Mouse (Mus musculus) embryonic fibroblast, embryonic 13.5 days (primary cell): ENCODE measurements around the gene Urb1. TPM values are rescaled to one million over a fixed set of nuclear protein-coding genes. Genes with fewer than 3 reads are reported as not detected.
A peak's percentile ranks its signal among the peaks of the same experiment; 100 is the strongest.

Experiments used
- H3K27ac ChIP-seq: 2 replicates; pipeline ENCODE4 v1.5.1; 2012; ENCODE audit warnings: low read length, control low read depth, inconsistent platforms; ENCODE audit not compliant: insufficient read depth
- H3K4me1 ChIP-seq: 2 replicates; pipeline ENCODE4 v1.6.1; 2011; ENCODE audit warnings: low read length; ENCODE audit not compliant: control insufficient read depth, insufficient read depth
- H3K4me3 ChIP-seq: 2 replicates; pipeline ENCODE4 v1.5.1; 2011; ENCODE audit warnings: mild to moderate bottlenecking, control low read depth, low read length; ENCODE audit not compliant: insufficient read depth
- CTCF ChIP-seq: IDR thresholded peaks from 2 replicates; pipeline ENCODE4 v1.5.1; 2011; ENCODE audit warnings: mild to moderate bottlenecking, control low read depth, low read length, moderate library complexity, borderline replicate concordance; ENCODE audit not compliant: insufficient read depth
- POLR2A ChIP-seq: IDR thresholded peaks from 2 replicates; pipeline ENCODE4 v1.6.1; 2011; ENCODE audit warnings: low read depth, mild to moderate bottlenecking, control low read depth, low read length, moderate library complexity
- polyA plus RNA-seq: library from polyadenylated mRNA; stranded (reverse); fragments of >200 nt; gene quantifications from 2 replicates; pipeline ENCODE4 v1.2.4, GENCODE M21; 2011; ENCODE audit warnings: low read depth; ENCODE audit not compliant: missing spikeins, insufficient read length

Urb1 gene
- 6.2 and 6.7 TPM in 2 replicates for polyA plus RNA-seq

GRCm38 (mm10) chr16:90809975-90810715 is at the start of gene Urb1:
Urb1 (minus strand) TSS chr16:90810413.
- TF ChIP-seq POLR2A (peak; percentile 37), CTCF (no peak)
- Histone ChIP-seq H3K4me1 (no peaks in the 10 kb centered on the region), H3K27ac (no peak within 1 kb of the TSS), H3K4me3 (peak within 1 kb of the TSS; percentile 87)

GRCm38 (mm10) chr16:90858206-90858605 is 48.0 kb upstream of the Urb1 start:
- no peak overlapping the region for H3K4me3 ChIP-seq
- no peak overlapping the region for H3K27ac ChIP-seq
- no peak for TF ChIP-seq POLR2A
- no peak for TF ChIP-seq CTCF
- H3K4me1 ChIP-seq = 0 out of 2 replicates have a peak, but pooled peaks cover 4% of the 10 kb centered on the region

- H3K4me3 ChIP-seq = no peak overlapping the region
- H3K4me1 ChIP-seq = no peaks in the 10 kb centered on the region
- TF ChIP-seq CTCF (no peak), POLR2A (no peak)
- H3K27ac ChIP-seq = no peak overlapping the region
Observed at GRCm38 (mm10) chr16:90856552-90857200, 46.5 kb upstream of the Urb1 start.

- Histone ChIP-seq H3K27ac (no peak overlapping the region), H3K4me3 (no peak overlapping the region), H3K4me1 (no peaks in the 10 kb centered on the region)
- TF ChIP-seq POLR2A (no peak), CTCF (no peak)
Observed at GRCm38 (mm10) chr16:90851621-90852334, 41.6 kb upstream of the Urb1 start.

- no peak overlapping the region for H3K4me3 ChIP-seq
- no peak for TF ChIP-seq CTCF
- no peaks in the 10 kb centered on the region for H3K4me1 ChIP-seq
- H3K27ac ChIP-seq = no peak overlapping the region
Observed at GRCm38 (mm10) chr16:90850881-90851280, 40.7 kb upstream of the Urb1 start.

GRCm38 (mm10) chr16:90849262-90849661 is 39.0 kb upstream of the Urb1 start:
- H3K27ac ChIP-seq = no peak overlapping the region

GRCm38 (mm10) chr16:90848697-90849096 is 38.5 kb upstream of the Urb1 start:
- H3K4me3 ChIP-seq = no peak overlapping the region
- TF ChIP-seq POLR2A (no peak), CTCF (no peak)
- no peak overlapping the region for H3K27ac ChIP-seq
- H3K4me1 ChIP-seq = peaks cover 6% of the 10 kb centered on the region

More at GRCm38 (mm10) chr16:90849262-90849661, 39.0 kb upstream of the Urb1 start:
- no peak overlapping the region for H3K4me3 ChIP-seq
- peaks cover 6% of the 10 kb centered on the region for H3K4me1 ChIP-seq
- TF ChIP-seq CTCF (no peak), POLR2A (no peak)

GRCm38 (mm10) chr16:90845591-90845990 is 35.4 kb upstream of the Urb1 start:
- no peak for TF ChIP-seq CTCF
- Histone ChIP-seq H3K27ac (peak overlapping the region; percentile 53), H3K4me1 (peaks cover 6% of the 10 kb centered on the region), H3K4me3 (no peak overlapping the region)

- peak overlapping the region; percentile 67 for H3K27ac ChIP-seq
- no peak for TF ChIP-seq CTCF
- no peak for TF ChIP-seq POLR2A
- peaks cover 6% of the 10 kb centered on the region for H3K4me1 ChIP-seq
- no peak overlapping the region for H3K4me3 ChIP-seq
Observed at GRCm38 (mm10) chr16:90845038-90845437, 34.8 kb upstream of the Urb1 start.
